Mouse (Mus musculus): ENCODE data around the gene Tmem203. TPM values are rescaled to one million over a fixed set of nuclear protein-coding genes. Genes with fewer than 3 reads are reported as not detected.

Gene Tmem203
- polyA plus RNA-seq, 1 experiment from 2014 or later = 19.4 TPM

DNA sequence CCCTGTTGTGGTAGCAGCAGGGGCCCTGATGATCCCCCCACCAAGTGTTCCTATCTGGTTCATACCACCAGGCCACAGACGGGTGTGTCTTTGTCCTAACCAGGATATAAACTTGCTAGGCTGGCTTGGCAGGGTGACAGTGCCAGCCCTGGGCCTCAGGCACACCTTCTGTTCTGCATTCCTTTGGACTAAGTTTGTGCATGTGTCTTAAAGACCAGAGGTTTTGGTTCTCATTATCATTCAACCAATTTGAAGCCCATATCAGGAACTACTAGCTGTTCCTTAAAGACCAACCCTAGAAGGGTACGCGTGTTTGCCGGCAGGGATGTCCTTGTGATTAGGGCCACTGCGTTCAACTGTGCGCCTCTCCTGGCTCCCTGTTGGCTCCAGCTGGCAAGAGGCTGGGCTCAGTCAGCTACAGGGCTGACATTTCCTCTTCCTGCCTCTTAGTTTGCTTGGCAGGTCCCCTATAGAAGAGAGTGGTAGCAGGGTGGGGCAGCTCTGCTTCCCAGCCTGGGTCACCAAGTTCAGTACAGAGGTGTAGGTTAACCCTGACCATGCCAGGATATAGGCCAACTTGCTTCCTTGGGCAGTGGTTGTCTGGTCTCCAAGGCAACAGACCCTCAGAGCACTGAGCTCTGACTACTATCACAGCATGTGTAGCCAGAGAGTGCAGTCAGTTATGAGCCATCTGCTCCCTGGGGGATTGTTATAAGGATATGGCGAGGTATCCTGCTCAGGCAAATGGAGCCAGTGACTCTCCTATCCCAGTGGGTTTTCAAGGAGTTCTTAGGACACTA, 31.8 kb downstream of the Tmem203 start:
- no peak for ATAC-seq
- Histone ChIP-seq H3K36me3 (ENCODE audit: poor library complexity, severe bottlenecking) (peaks cover 46% of the 10 kb centered on the region), H3K4me2 (no peak overlapping the region), H3K27me3 (peaks cover 47% of the 10 kb centered on the region), H3K9ac (no peak overlapping the region), H3K27ac (no peak overlapping the region), H3K4me3 (no peak overlapping the region), H3K9me3 (replicated peaks) (no peaks in the 10 kb centered on the region), H3K4me1 (peaks cover 19% of the 10 kb centered on the region)
- 62% methylated on average over 7 of the region's 7 CpGs for WGBS

DNA sequence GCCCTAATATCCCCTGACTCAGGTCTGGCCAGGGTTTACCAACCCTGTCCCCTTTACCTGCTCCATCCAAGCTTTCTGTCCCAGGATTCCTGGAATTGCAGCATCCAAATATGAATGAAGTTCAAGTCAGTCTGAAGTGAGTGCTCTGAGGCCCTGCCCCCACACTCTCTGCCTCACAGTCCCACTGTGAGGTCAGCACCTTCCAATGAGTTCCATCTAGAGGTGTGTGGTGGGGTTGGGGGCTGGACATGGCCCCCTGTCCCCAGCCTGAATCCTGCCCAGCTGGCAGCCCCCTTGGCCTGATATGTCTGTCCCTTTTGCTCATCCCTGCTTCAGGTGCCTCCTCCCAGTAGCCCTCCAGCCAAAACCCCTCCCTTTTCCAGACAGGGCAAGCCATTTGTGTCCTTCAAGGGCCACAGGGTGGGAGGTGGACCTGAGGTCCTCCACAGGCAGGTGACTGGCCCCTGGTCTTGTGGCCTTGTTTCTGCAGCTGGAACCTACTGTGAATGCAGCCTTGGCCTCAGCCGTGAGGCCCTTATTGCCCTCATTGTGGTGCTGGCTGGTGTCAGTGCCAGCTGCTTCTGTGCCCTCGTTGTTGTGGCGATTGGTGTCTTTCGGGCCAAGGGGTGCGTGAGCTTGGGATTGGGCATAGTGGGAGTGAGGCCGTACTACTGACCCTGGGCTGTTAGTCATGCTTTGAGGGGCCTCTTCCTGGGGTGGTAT, 32.8 kb downstream of the Tmem203 start, which contains the start of gene Tmem210:
Tmem210 (plus strand) TSS at position 219 of the 723 bp plus-strand sequence.
- peaks cover 26% of the 10 kb centered on the region for H3K4me1 ChIP-seq
- 85% methylated on average over 6 of the region's 6 CpGs for WGBS
- H3K9me3 ChIP-seq (replicated peaks) = no peaks in the 10 kb centered on the region
- no peak within 1 kb of the TSS for H3K9ac ChIP-seq
- H3K4me2 ChIP-seq = no peak within 1 kb of the TSS
- no peak within 1 kb of the TSS for H3K4me3 ChIP-seq
- H3K36me3 ChIP-seq (ENCODE audit: poor library complexity, severe bottlenecking) = peaks cover 36% of the 10 kb centered on the region
- H3K27me3 ChIP-seq = peaks cover 58% of the 10 kb centered on the region
- no peak within 1 kb of the TSS for H3K27ac ChIP-seq
- ATAC-seq = no peak

DNA sequence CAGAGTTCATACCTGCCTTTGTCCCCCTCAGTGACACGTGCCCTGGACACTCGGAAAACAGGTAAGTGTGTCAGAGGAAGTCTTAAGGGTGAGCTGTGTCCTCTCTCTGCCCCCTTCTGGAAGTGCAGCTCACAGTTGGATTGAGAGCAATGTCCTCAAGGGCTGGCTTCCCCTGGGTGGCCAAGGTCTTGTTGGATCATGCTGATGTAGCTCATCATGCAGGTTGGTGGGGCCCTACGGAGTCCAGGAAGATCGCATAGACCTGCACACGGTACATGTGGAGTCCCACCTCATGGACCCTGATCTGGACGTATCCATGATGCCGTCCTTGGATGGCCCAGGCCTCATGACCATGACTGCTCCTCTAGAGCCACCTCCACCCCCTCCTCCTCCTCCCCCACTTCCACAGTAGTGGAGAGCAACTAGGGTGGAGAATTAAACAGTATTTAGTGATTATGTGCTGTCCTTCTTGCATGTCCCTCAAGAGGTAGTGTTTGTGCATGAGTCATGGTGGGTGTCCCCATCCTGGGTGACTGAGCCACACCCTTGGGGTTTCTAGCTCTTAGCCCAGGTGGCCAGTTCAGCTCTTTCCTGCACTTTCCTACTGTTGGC, 33.6 kb downstream of the Tmem203 start:
- WGBS = 75% methylated on average over 7 of the region's 7 CpGs
- Histone ChIP-seq H3K4me1 (peaks cover 26% of the 10 kb centered on the region), H3K36me3 (ENCODE audit: poor library complexity, severe bottlenecking) (peaks cover 29% of the 10 kb centered on the region), H3K4me3 (no peak overlapping the region), H3K9ac (no peak overlapping the region), H3K27me3 (peaks cover 65% of the 10 kb centered on the region), H3K27ac (no peak overlapping the region), H3K9me3 (replicated peaks) (no peaks in the 10 kb centered on the region), H3K4me2 (no peak overlapping the region)
- ATAC-seq = no peak

DNA sequence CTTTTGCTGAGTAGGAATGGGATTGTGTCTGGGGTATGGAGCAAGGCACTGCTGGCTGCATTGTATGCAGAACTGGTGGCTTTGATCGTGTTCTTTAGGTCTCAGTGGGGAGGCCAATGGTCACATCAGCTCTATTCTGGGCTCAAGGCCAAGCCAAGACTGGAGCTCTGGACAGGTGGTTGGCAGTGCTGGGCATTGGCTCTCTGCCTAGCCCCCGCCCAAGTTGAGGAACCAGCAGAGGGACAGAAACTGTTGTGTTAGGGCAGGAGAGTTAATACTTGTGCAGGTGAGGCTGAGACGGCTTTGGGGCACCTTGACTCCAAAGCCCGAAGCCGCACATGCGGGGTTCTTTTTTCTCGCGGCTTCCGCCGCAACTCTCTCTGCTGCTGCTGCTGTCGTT, 34.4 kb downstream of the Tmem203 start, which contains the start of gene Lrrc26:
Lrrc26 (plus strand) TSS at position 265 of the 400 bp plus-strand sequence.
- ATAC-seq = no peak
- Histone ChIP-seq H3K27ac (no peak within 1 kb of the TSS), H3K27me3 (peaks cover 73% of the 10 kb centered on the region), H3K9me3 (replicated peaks) (no peaks in the 10 kb centered on the region), H3K9ac (peak within 1 kb of the TSS; percentile 21), H3K4me2 (peak within 1 kb of the TSS; percentile 51), H3K36me3 (ENCODE audit: poor library complexity, severe bottlenecking) (peaks cover 21% of the 10 kb centered on the region), H3K4me1 (peaks cover 26% of the 10 kb centered on the region), H3K4me3 (peak within 1 kb of the TSS; percentile 27)
- 9% methylated on average over 11 of the region's 11 CpGs for WGBS

DNA sequence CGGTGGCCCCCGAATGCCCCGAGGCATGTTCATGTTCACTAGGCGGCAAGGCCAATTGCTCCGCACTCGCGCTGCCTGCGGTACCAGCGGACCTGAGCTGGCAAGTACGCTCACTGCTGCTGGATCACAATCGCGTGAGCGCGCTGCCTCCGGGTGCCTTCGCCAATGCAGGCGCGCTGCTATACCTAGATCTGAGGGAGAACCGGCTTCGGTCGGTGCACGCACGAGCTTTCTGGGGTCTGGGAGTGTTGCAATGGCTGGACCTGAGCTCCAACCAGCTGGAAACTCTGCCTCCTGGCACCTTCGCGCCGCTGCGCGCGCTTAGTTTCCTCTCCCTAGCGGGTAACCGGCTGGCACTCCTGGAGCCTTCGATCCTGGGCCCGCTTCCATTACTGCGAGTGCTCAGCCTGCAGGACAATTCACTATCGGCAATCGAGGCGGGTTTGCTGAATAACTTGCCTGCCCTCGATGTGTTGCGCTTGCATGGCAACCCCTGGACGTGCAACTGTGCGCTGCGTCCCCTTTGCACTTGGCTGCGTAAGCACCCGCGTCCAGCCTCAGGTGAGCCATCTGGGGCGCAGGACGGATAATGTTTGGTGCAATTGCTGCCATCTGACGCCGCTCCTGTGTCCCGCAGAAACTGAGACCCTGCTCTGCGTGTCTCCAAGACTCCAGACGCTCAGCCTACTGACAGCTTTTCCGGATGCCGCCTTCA, 35.0 kb downstream of the Tmem203 start:
- Histone ChIP-seq H3K36me3 (ENCODE audit: poor library complexity, severe bottlenecking) (peaks cover 15% of the 10 kb centered on the region), H3K27ac (no peak overlapping the region), H3K27me3 (peaks cover 78% of the 10 kb centered on the region), H3K9me3 (replicated peaks) (no peaks in the 10 kb centered on the region), H3K4me2 (peak overlapping the region; percentile 51), H3K4me3 (peak overlapping the region; percentile 27), H3K4me1 (peaks cover 26% of the 10 kb centered on the region), H3K9ac (peak overlapping the region; percentile 21)
- no peak for ATAC-seq
- WGBS = 2% methylated on average over 54 of the region's 54 CpGs

DNA sequence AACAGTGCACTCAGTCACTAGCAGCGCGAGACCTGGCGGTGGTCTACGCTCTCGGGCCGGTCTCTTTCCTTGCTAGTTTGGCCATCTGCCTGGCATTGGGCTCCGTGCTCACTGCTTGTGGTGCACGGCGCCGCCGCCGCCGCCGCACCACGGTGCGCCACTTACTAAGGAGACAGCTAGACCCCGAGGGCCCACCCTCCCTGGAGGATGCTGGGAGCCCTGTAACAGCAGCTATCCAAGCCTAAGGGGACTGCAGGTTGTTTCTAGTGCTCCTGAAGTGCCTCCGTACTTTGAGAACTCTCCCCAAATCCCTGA, 35.5 kb downstream of the Tmem203 start:
- H3K36me3 ChIP-seq (ENCODE audit: poor library complexity, severe bottlenecking) = peaks cover 10% of the 10 kb centered on the region
- H3K27ac ChIP-seq = no peak overlapping the region
- peak overlapping the region; percentile 21; the same call in 1 of the 2 replicates for H3K9ac ChIP-seq
- H3K4me2 ChIP-seq = peak overlapping the region; percentile 51
- peak overlapping the region; percentile 27 for H3K4me3 ChIP-seq
- under 1% methylated on average over 18 of the region's 18 CpGs for WGBS
- no peaks in the 10 kb centered on the region for H3K9me3 ChIP-seq (replicated peaks)
- H3K27me3 ChIP-seq = peaks cover 83% of the 10 kb centered on the region
- no peak for ATAC-seq
- H3K4me1 ChIP-seq = peaks cover 26% of the 10 kb centered on the region

DNA sequence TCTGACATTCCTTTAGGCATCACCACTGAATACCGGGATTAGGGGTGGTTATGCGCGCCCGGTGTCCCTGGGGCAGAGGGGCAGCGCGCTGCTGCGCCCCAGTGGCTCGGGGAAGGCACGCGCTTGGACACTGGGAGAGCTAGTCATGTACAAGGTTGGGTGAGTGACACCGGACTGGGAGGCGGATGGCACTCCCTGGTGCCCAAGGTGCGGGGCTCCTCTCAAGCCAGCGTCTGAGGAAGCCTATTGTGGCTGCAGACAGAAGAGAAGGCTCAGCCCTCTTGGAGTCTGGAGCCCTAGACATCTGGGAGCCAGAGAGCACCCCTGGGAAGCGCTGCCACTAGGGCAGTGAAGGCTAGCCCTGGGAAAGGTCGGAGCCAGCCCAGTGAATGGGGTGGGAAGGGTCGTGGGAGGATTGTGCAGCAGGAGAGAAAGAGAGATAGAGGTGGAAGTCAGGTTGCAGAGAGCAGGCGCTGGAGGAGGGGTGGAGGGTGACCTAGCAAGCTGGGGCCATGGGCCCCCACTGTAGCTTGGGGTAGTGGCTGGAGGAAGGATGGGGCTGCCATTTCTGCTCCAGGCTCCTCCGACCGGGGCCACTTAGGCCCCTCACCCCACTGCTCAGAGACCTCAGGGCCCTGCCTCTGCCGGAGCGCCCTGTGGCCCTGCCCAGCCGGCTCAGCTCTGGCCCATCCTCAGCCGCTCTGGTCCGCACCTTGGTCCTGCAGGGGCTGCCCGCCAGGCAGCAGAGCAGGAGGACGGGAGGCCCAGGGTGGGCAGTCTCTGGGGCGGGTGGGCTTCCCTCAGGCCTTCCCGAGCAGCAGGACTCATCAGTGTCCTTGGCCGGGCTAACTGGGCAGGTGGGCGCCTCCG, 36.2 kb downstream of the Tmem203 start:
- no peak overlapping the region for H3K27ac ChIP-seq
- WGBS = 3% methylated on average over 32 of the region's 32 CpGs

DNA sequence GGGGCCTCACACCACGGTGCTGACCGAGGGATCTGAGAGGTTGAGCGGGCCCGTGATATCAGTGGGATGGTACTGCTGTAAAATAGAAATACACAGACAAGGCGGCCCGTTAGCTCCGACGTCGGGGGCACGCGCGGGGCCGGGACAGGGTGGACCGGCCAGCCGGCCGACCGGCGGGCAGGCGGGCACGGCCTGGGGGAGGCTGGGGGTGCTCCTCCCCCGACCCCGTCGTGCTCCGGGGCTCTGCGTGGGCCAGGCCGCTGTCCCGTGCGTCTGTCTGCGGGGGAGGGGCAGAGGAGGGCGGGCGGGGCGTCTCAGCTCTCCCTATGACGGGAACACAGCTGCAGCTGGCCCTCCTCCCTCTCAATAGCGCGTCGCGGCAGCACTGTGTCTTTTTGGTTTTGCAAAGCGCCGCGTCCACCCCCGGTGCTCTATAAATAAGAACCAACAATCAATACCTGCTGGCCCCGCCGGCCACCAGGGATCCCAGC, 36.9 kb downstream of the Tmem203 start:
- 4% methylated on average over 36 of the region's 43 CpGs for WGBS
- 0 out of 2 replicates have a peak, but pooled peaks have one; percentile 31 for ATAC-seq
- peaks cover 96% of the 10 kb centered on the region for H3K27me3 ChIP-seq

More for the DNA sequence above, 36.2 kb downstream of the Tmem203 start:
- Histone ChIP-seq H3K4me1 (peaks cover 26% of the 10 kb centered on the region), H3K27me3 (peaks cover 90% of the 10 kb centered on the region), H3K36me3 (ENCODE audit: poor library complexity, severe bottlenecking) (peaks cover 3% of the 10 kb centered on the region), H3K4me2 (peak overlapping the region; percentile 51), H3K9me3 (replicated peaks) (no peaks in the 10 kb centered on the region), H3K9ac (peak overlapping the region; percentile 43; the same call in 1 of the 2 replicates), H3K4me3 (peak overlapping the region; percentile 27)
- ATAC-seq = peak; percentile 22; the same call in 1 of the 2 replicates

DNA sequence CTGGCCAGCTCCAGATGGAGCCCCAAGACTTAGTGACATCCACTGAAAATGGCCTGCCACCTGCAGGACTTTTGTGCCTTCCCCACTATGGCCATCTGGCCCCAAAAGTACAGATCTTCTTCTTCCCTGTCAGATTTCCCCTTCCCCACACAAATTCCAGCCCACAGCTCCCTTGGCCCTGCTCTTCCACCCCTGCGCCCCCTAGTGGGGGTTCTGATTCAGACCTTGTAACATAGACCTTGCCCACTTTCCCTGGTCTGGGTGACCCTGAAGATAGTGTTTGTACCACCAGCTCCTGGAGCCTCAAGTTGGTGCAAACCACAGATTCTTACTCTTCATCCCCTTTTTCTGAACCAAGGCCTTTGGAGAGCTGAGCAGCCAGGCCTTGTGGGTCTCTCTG, 37.6 kb downstream of the Tmem203 start:
- Histone ChIP-seq H3K27me3 (peaks cover 98% of the 10 kb centered on the region), H3K9me3 (replicated peaks) (no peaks in the 10 kb centered on the region), H3K36me3 (ENCODE audit: poor library complexity, severe bottlenecking) (no peaks in the 10 kb centered on the region), H3K4me3 (no peak overlapping the region), H3K4me1 (peaks cover 26% of the 10 kb centered on the region), H3K4me2 (no peak overlapping the region; the same call in 1 of the 2 replicates), H3K9ac (no peak overlapping the region), H3K27ac (no peak overlapping the region)
- WGBS = 0% methylated on average over 1 of the region's 1 CpGs
- ATAC-seq = no peak

More for the DNA sequence above, 36.9 kb downstream of the Tmem203 start:
- H3K9ac ChIP-seq = peak overlapping the region; percentile 43
- H3K9me3 ChIP-seq (replicated peaks) = no peaks in the 10 kb centered on the region
- no peak overlapping the region for H3K27ac ChIP-seq
- H3K36me3 ChIP-seq (ENCODE audit: poor library complexity, severe bottlenecking) = no peaks in the 10 kb centered on the region
- peaks cover 26% of the 10 kb centered on the region for H3K4me1 ChIP-seq
- H3K4me2 ChIP-seq = peak overlapping the region; percentile 50
- peak overlapping the region; percentile 27 for H3K4me3 ChIP-seq

DNA sequence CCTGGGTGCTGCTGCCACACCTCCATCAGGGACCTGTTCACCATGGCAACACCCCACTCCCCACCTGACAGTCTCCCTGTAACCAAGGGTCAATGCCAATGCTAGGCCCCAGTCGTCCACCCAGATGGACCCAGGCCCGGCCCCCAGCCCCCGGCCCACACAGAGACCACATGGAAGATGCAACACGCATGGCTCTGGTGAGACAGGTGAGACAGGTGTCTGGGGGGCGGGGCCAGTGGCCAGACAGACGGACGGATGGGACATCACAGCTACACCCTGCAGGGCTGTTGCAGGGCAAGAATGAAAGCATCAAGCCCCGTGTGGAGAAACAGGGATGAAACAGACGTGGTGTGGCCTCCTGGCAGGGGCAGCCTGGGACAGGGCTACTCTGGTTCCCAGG, 38.5 kb downstream of the Tmem203 start:
- Histone ChIP-seq H3K4me2 (no peak overlapping the region), H3K27me3 (peaks cover 98% of the 10 kb centered on the region), H3K9me3 (replicated peaks) (no peaks in the 10 kb centered on the region), H3K27ac (no peak overlapping the region), H3K4me1 (peaks cover 26% of the 10 kb centered on the region), H3K36me3 (ENCODE audit: poor library complexity, severe bottlenecking) (no peaks in the 10 kb centered on the region), H3K9ac (no peak overlapping the region), H3K4me3 (no peak overlapping the region)
- no peak for ATAC-seq
- WGBS = 79% methylated on average over 9 of the region's 9 CpGs

DNA sequence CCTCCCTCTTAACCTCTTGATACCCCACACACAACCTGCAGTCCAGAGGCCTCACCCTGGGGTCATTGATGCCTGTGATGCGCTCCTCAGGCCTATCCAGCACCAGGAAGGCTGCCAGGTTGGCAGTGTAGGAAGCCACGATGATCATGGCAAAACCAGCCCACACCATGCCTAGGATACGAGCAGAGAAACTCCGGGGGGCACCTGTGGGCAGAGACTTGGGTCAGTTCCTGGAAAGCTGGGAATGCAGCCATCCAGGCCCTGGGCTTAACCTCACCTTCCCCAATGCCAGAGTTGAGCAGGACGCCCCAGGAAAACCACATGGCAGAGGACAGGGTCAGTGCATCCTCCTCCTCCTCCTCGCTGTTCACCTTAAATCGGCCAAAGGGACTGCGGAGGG, 41.9 kb downstream of the Tmem203 start:
- Histone ChIP-seq H3K4me1 (peaks cover 7% of the 10 kb centered on the region), H3K4me3 (no peak overlapping the region), H3K9ac (no peak overlapping the region), H3K36me3 (ENCODE audit: poor library complexity, severe bottlenecking) (no peaks in the 10 kb centered on the region), H3K4me2 (no peak overlapping the region), H3K27ac (no peak overlapping the region), H3K27me3 (peaks cover 64% of the 10 kb centered on the region), H3K9me3 (replicated peaks) (no peaks in the 10 kb centered on the region)
- 78% methylated on average over 8 of the region's 8 CpGs for WGBS
- no peak for ATAC-seq
